Mouse (Mus musculus) regulatory T cell (primary cell): ENCODE results near the gene Gbp2b.
"Not testable (repeated sequence)": the region's sequence is repeated elsewhere in the genome, so short reads cannot be mapped to it uniquely, and the experiment has no call there.

Experiments used
- in situ Hi-C: fragments of 300-600 bp; cut with MboI, MseI; formaldehyde crosslinking; loops from one replicate; pipeline ENCODE4 v1.15.1; 2025; ENCODE audit warnings: high pct_unique_total_duplicates

The Gbp2b gene

GRCm38 (mm10) chr3:142594547-142594946, at the start of gene Gbp2b:
Gene Gbp2b (plus strand): TSS chr3:142594847.
- in situ Hi-C loops: no loop called here

GRCm38 (mm10) chr3:142546690-142547089, 48.0 kb upstream of the Gbp2b start:
- in situ Hi-C loops: no loop called here

- in situ Hi-C loops: no loop called here
These were observed 44.5 kb upstream of the Gbp2b start for GRCm38 (mm10) chr3:142550052-142550676.

DNA sequence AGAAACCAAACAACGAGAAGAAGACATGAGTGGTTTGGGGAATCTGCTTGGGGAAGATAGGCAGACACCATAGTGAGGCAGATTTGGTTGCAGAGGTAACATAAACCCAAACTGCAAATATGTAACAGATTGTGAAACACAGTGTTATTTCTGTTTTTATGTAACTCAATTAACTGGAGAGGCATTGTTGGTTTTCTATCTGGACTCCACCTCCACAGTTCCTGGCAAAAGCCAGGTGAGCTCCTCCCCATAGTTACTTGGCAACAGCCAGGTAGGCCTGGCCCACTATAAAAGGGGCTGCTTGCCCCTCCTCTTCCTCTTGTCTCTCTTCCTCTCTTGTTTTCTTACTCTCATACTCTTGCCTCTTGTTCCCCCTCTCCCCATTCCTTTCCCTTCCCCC, 40.0 kb upstream of the Gbp2b start:
- in situ Hi-C loops: no loop called here

GRCm38 (mm10) chr3:142555623-142556022, 39.0 kb upstream of the Gbp2b start:
- in situ Hi-C loops: no loop called here

DNA sequence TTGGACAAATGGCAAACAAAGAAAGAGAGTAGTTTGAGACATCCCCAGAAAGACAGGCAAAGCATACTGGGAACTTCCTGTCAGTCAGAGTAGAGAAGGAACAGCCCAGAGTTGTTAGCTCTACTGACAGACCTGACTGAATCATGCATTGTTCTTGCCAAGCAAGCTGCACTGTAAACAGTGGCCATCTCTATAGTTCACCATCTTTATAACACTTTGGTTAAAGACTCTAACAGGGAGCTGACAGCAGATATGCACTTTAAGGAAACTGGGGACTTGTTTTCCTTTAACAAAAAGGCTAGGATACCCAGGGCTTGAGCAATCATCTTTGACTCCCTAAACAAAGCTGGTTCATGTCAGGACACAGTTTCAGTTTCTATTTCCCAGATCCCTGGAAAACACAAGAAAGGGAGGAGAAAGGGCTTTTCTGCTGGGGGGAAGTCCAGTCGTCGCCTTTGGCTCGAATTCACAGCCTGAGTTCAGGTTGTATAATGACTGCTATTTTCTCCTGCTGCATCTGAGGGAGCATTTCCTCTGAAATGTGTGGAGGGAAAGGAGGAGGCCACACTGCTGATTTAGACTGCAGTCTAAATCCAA, 34.9 kb upstream of the Gbp2b start, which contains the start of gene Gbp3:
Gene Gbp3 (plus strand): TSS at position 395 of the 597 bp plus-strand sequence.
- in situ Hi-C loops: loop anchor here (5.0 kb wide), 1 partner anchor 62 kb away; no protein-coding TSS in a partner anchor

DNA sequence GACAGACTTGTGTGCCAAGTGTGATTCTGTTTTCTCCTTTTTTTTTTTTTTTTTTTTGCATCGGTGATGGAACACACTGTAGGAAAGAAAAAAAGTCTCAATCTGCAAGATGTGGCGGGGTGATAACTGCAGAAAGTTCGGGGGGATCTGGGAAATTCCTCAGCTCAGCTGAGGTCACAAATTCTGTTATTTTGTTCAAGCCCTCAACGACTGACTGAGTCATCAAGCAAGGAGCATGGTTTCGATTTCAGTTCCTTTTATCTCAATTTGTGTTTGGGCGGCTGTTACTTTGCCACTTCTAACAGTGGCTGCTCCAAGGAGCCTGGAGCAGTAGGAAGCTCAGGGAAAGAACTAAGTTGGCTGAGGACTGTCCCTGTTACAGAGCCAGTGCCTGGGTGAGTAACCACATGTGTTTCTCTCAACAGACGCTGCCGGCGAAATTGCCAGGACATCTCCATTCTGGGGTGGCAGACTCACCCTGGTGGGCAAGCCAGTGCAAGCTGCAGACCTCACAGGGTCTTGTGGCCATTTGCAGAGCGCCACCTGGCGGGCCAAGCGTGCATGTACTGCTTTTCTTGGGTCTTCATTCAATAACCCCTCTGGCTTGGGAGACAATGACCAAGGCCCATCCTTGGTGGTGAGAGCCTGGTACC, 34.2 kb upstream of the Gbp2b start:
- in situ Hi-C loops: loop anchor here (5.0 kb wide), 1 partner anchor 63 kb away; no protein-coding TSS in a partner anchor

- in situ Hi-C loops: loop anchor here (5.0 kb wide), 1 partner anchor 64 kb away; no protein-coding TSS in a partner anchor
These were observed 33.5 kb upstream of the Gbp2b start for GRCm38 (mm10) chr3:142561045-142561646.

- in situ Hi-C loops: loop anchor here (5.0 kb wide), 1 partner anchor 64 kb away; no protein-coding TSS in a partner anchor
These were observed 33.0 kb upstream of the Gbp2b start for GRCm38 (mm10) chr3:142561666-142562065.

- in situ Hi-C loops: not testable (repeated sequence)
These were observed 27.2 kb upstream of the Gbp2b start for GRCm38 (mm10) chr3:142567490-142567889.

- in situ Hi-C loops: no loop called here
These were observed 23.9 kb upstream of the Gbp2b start for GRCm38 (mm10) chr3:142570738-142571137.

DNA sequence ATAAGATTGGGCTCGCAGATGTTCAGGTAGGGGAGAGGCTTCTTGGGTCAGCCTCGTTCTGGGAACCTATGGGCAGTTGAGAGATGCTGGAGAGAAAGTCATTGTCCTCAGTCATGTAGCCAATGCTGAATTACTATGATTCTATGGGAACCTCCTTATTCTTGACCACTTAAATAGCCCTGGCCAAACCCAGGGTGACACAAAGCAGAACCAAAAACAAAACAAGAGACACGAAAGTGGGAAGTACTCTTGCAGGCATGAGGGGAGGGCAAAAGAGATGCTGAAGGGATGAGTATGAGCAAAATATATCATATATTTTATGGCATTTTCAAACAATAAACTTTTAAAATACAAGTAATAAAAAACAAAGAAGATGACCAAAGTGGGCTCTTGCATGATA, 17.5 kb upstream of the Gbp2b start:
- in situ Hi-C loops: no loop called here

GRCm38 (mm10) chr3:142578342-142578741, 16.3 kb upstream of the Gbp2b start:
- in situ Hi-C loops: no loop called here

DNA sequence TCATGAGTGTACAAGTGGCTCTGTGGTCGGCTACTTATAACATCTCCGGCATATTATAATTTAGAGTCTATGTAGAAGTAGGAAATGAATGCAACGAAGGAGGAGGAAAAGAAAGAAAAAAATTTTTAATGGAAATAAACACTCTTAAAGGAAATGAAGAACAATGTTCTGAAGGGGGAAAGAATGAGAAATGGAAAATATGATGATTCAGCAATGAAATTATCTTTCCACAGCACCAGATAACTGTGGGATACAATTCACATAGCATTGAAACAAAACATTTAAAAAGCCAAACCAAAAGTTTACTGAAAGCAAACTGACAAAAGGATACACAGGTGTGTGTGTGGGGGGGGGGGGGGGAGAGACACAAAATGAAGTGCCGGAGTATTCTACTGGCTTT, 11.6 kb upstream of the Gbp2b start:
- in situ Hi-C loops: no loop called here

DNA sequence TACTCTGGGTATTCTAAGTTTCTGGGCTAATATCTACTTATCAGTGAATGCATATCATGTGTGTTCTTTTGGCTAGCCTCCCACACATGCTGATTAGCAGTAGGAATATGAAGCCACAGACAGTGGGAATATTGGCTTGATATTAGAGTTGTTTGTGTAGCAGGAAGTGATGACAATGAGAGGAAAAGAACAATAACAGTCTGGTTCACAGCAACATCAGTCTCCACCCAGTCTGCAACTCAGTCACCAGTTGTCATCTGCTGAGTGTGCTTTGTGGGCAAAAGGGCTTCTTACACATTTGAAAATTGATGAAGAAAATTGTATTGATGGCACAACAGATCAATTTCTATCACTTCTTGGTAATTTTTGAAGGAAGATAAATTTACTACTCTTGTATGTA, 7.3 kb upstream of the Gbp2b start:
- in situ Hi-C loops: loop anchor here (5.0 kb wide), 1 partner anchor 715 kb away; no protein-coding TSS in a partner anchor

DNA sequence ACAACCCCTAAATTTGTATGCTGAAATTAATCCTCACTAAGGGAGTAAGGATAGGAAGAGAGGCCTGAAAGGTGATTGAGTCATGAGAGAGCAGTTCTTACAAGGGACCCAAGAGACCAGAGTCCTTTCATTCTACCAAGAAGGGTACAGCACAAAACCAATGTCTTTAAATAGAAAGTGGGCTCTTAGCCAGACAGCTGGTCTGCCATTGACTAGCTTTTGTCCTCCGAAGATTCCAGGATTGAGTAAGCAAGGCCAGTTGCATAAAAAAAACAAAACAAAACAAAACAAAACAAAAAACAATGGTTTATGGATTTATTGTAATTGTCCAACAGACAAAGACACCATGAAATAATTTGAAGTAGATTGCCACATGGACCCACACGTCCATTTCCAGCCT, 5.8 kb upstream of the Gbp2b start:
- in situ Hi-C loops: loop anchor here (5.0 kb wide), 1 partner anchor 717 kb away; no protein-coding TSS in a partner anchor

DNA sequence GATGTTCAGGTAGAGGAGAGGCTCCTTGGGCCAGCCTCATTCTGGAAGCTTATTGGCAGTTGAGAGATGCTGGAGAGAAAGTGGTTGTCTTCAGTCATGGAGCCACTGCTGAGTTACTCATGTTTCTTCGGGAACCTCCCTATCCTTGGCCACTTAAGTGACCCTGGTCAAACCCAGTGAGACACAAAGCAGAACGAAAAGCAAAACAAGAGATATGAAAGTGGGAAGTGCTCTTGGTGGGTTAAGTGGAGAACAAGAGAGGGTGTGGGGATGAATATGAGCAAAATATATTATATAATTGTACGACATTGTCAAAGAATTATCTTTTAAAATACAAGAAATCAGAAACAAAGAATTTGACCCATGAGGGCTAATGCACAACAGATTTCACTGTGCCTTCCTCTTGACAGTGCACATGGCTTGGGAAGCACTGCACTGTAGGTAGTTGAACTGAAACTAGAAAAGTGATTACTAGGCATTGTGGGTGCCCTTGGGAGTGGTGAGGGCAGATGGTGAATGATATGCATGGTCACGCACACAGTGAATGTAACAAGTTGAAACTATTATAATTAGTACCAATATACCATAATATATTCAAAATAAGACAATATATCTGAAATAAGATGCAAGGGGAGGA, 4.1 kb upstream of the Gbp2b start:
- in situ Hi-C loops: no loop called here

- in situ Hi-C loops: no loop called here
These were observed 3.3 kb downstream of the Gbp2b start for GRCm38 (mm10) chr3:142597923-142598322.

GRCm38 (mm10) chr3:142601675-142602074, 7.0 kb downstream of the Gbp2b start:
- in situ Hi-C loops: no loop called here

GRCm38 (mm10) chr3:142618658-142619057, 24.0 kb downstream of the Gbp2b start:
- in situ Hi-C loops: no loop called here

GRCm38 (mm10) chr3:142619606-142620005, 25.0 kb downstream of the Gbp2b start:
- in situ Hi-C loops: loop anchor here (5.0 kb wide), 1 partner anchor 127 kb away; the partner anchor contains the start of gene Gbp5
